Mouse (Mus musculus): ENCODE data around the gene Sipa1l1. TPM values are rescaled to one million over a fixed set of nuclear protein-coding genes. Genes with fewer than 3 reads are reported as not detected.

Sipa1l1 gene
- polyA plus RNA-seq, 1 experiment from 2014 or later = 34.5 TPM

GRCm38 (mm10) chr12:82364186-82364585 is 195.1 kb downstream of the Sipa1l1 start:
- H3K4me1 ChIP-seq = peaks cover 11% of the 10 kb centered on the region
- H3K9ac ChIP-seq = no peak overlapping the region
- H3K27me3 ChIP-seq = no peaks in the 10 kb centered on the region
- H3K4me3 ChIP-seq = no peak overlapping the region
- no peak overlapping the region for H3K4me2 ChIP-seq (replicated peaks)
- WGBS = 83% methylated on average over 7 of the region's 7 CpGs
- H3K36me3 ChIP-seq = peaks cover 8% of the 10 kb centered on the region
- no peaks in the 10 kb centered on the region for H3K9me3 ChIP-seq
- no peak overlapping the region for H3K27ac ChIP-seq
- ATAC-seq (ENCODE audit: low FRiP score, low read depth) = no peak

DNA sequence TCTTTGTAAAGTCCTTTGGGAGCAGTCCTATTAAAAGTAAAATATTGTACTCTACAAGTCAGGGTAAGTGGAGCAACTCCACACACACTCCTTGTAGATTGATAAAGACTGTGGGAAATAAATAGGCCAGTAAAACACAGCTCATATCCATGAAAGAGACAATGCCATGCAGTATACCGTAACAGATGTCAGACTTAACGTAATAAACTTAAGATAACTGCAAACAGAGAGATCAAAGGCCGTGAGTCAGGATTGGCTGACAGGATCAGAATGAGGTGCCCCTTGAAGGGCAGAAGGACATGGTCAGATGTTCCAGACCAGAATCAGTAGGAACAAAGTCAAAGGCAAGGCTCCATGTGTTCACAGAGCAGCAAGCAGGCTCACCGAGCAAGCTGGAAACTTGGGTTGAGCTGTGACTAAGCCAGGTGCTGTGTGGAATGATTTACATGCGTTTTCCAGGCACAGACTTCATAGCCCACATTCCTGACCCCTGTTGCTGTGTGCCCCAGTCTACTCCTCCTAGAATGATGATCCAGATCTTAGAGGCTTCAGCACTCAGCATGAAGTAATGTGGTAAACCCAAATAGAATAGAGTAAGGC is 196.3 kb downstream of the Sipa1l1 start:
- no peak overlapping the region for H3K4me2 ChIP-seq (replicated peaks)
- no peak for ATAC-seq (ENCODE audit: low FRiP score, low read depth)
- no peak overlapping the region for H3K9ac ChIP-seq
- WGBS = 28% methylated on average over 5 of the region's 5 CpGs
- 0 out of 2 replicates have a peak overlapping the region, but pooled peaks have one; percentile 6 for H3K27ac ChIP-seq
- no peak overlapping the region for H3K4me3 ChIP-seq
- peaks cover 8% of the 10 kb centered on the region for H3K36me3 ChIP-seq
- H3K4me1 ChIP-seq = peaks cover 11% of the 10 kb centered on the region
- no peaks in the 10 kb centered on the region for H3K27me3 ChIP-seq
- no peaks in the 10 kb centered on the region for H3K9me3 ChIP-seq

- Histone ChIP-seq H3K9ac (no peak overlapping the region), H3K4me2 (replicated peaks) (no peak overlapping the region), H3K9me3 (no peaks in the 10 kb centered on the region), H3K27ac (no peak overlapping the region), H3K27me3 (no peaks in the 10 kb centered on the region), H3K4me1 (peaks cover 15% of the 10 kb centered on the region), H3K4me3 (no peak overlapping the region), H3K36me3 (peaks cover 8% of the 10 kb centered on the region)
- WGBS = 81% methylated on average over 6 of the region's 6 CpGs
- no peak for ATAC-seq (ENCODE audit: low FRiP score, low read depth)
Observed at GRCm38 (mm10) chr12:82366754-82367153, 197.6 kb downstream of the Sipa1l1 start.

- no peak overlapping the region for H3K4me2 ChIP-seq (replicated peaks)
- H3K9me3 ChIP-seq = no peaks in the 10 kb centered on the region
- H3K27me3 ChIP-seq = no peaks in the 10 kb centered on the region
- H3K4me3 ChIP-seq = no peak overlapping the region
- peaks cover 18% of the 10 kb centered on the region for H3K4me1 ChIP-seq
- no peak overlapping the region for H3K9ac ChIP-seq
- peaks cover 8% of the 10 kb centered on the region; the same call in 1 of the 2 replicates for H3K36me3 ChIP-seq
- no peak for ATAC-seq (ENCODE audit: low FRiP score, low read depth)
- 95% methylated on average over 2 of the region's 2 CpGs for WGBS
- no peak overlapping the region for H3K27ac ChIP-seq
Observed at GRCm38 (mm10) chr12:82367345-82367744, 198.2 kb downstream of the Sipa1l1 start.

DNA sequence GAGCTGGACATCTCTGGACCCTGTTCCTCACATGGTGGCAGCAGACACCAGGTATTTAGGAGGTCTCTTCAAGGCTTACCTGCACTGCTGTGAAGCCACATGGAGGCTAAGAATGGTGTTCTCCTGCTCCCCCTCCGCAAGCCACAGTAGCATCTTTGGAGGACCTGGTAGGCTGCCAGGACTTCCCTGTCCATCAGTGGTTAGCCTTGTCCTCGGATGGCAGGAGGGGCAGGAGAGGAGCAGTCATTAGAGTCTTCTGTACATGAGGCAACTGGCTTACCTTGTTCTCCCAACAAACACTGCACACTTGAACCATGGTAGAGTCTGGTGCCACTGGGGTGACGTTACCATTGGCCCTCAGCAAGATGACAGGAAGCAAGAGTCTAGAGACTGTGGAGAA is 198.9 kb downstream of the Sipa1l1 start:
- Histone ChIP-seq H3K27me3 (no peaks in the 10 kb centered on the region), H3K4me1 (peaks cover 21% of the 10 kb centered on the region), H3K4me2 (replicated peaks) (no peak overlapping the region), H3K4me3 (no peak overlapping the region), H3K9me3 (no peaks in the 10 kb centered on the region), H3K36me3 (peaks cover 3% of the 10 kb centered on the region; the same call in 1 of the 2 replicates), H3K27ac (no peak overlapping the region), H3K9ac (no peak overlapping the region)
- no peak for ATAC-seq (ENCODE audit: low FRiP score, low read depth)
- WGBS = 83% methylated on average over 3 of the region's 3 CpGs

DNA sequence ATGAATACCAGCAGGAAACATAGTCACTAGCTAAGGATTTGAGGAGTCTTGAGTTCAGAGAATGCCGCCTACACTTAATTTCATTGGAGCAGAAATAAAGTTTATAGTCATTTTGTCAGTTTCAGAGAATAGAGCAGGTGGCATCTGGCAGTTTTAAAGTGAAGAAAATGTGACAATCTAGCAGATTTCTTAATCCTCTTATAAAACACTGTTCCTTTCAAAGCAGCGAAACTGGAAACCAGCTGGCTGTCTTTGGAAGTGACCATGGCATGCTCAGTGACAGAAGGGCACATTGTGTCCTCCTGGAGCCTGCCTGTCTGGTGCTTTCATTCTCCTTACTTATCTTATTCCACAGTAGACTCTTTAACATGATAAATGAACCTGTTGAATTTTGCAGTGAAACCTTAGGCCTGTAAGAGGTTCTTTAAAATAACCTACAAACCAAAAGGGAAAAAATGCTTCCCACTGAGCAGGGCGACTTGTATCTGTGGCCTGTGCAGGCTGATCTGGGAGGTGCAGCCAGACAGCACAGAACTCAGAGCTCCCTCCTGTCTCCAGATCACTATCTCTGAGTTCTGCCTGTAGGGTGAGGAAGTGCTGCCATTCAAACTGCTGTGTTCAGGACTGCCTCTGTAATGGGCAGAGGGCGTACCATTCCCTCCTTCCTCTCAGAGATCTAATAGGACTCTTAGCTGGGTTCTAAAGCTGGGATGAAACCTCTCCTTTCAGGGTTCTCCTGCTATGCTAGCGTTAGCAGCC is 200.5 kb downstream of the Sipa1l1 start:
- no peaks in the 10 kb centered on the region for H3K9me3 ChIP-seq
- peaks cover 36% of the 10 kb centered on the region for H3K4me1 ChIP-seq
- WGBS = 78% methylated on average over 5 of the region's 5 CpGs
- no peak overlapping the region for H3K4me2 ChIP-seq (replicated peaks)
- no peak overlapping the region for H3K9ac ChIP-seq
- H3K27me3 ChIP-seq = no peaks in the 10 kb centered on the region
- H3K4me3 ChIP-seq = no peak overlapping the region
- no peak for ATAC-seq (ENCODE audit: low FRiP score, low read depth)
- no peaks in the 10 kb centered on the region; the same call in 1 of the 2 replicates for H3K36me3 ChIP-seq
- H3K27ac ChIP-seq = no peak overlapping the region

DNA sequence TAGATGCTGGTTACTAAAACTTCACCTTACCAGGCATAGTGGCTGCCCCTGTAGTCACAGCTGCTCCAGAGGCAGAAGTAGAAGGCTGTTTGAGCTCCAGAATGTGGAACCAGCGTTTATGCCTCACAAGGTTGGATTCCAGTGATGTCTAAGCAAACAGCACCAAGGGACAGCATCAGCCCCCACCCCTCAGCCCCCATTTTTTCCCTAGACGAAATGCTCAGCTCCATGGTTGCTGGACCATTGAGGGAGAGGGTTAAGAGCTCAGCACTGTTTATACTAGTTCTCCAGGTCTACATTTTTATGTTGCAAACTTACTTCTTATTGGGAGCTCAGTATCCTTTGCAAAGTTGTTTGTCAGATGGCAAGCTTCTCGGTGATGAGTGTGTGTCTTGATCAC is 202.1 kb downstream of the Sipa1l1 start:
- no peak overlapping the region for H3K4me2 ChIP-seq (replicated peaks)
- peaks cover 31% of the 10 kb centered on the region for H3K4me1 ChIP-seq
- H3K27ac ChIP-seq = no peak overlapping the region
- no peaks in the 10 kb centered on the region for H3K9me3 ChIP-seq
- no peaks in the 10 kb centered on the region for H3K27me3 ChIP-seq
- peaks cover 6% of the 10 kb centered on the region for H3K36me3 ChIP-seq
- 67% methylated on average over 3 of the region's 3 CpGs for WGBS
- H3K9ac ChIP-seq = no peak overlapping the region
- no peak overlapping the region for H3K4me3 ChIP-seq
- ATAC-seq (ENCODE audit: low FRiP score, low read depth) = no peak

GRCm38 (mm10) chr12:82374020-82374419 is 204.9 kb downstream of the Sipa1l1 start:
- H3K4me2 ChIP-seq (replicated peaks) = no peak overlapping the region
- peak; percentile 57; the same call in 1 of the 2 replicates for ATAC-seq (ENCODE audit: low FRiP score, low read depth)
- peaks cover 27% of the 10 kb centered on the region for H3K4me1 ChIP-seq
- H3K27me3 ChIP-seq = no peaks in the 10 kb centered on the region
- peaks cover 6% of the 10 kb centered on the region for H3K36me3 ChIP-seq
- H3K27ac ChIP-seq = peak overlapping the region; percentile 86
- H3K9ac ChIP-seq = no peak overlapping the region
- H3K4me3 ChIP-seq = no peak overlapping the region
- H3K9me3 ChIP-seq = no peaks in the 10 kb centered on the region

DNA sequence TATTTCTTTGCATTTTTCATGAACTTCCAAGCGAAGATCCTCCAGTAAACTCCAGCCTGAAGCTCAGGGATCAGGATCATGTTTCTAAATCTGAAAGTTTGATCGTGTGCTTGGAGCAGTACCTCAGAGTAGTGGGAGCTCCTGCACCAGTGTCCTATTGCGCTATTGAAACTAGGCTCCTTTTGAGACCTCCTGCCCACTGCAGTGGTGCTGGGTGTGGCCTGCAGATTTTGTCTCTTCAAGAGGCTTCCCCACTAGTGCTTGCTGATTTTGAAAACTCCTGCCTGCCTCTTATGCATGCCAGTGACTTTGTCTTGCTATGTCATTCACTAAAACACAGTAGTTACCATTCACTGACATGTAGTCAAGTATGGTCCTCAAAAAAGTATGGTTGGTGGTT is 213.8 kb downstream of the Sipa1l1 start:
- no peak for ATAC-seq (ENCODE audit: low FRiP score, low read depth)
- H3K4me1 ChIP-seq = peaks cover 5% of the 10 kb centered on the region; the same call in 1 of the 2 replicates

GRCm38 (mm10) chr12:82384719-82385118 is 215.6 kb downstream of the Sipa1l1 start:
- WGBS = 92% methylated on average over 8 of the region's 8 CpGs
- Histone ChIP-seq H3K9me3 (no peaks in the 10 kb centered on the region), H3K4me1 (peaks cover 5% of the 10 kb centered on the region; the same call in 1 of the 2 replicates), H3K27me3 (no peaks in the 10 kb centered on the region), H3K4me3 (no peak overlapping the region), H3K27ac (no peak overlapping the region), H3K4me2 (replicated peaks) (no peak overlapping the region), H3K36me3 (peaks cover 29% of the 10 kb centered on the region), H3K9ac (no peak overlapping the region)
- ATAC-seq (ENCODE audit: low FRiP score, low read depth) = no peak

More for the DNA sequence above, 213.8 kb downstream of the Sipa1l1 start:
- no peak overlapping the region for H3K4me2 ChIP-seq (replicated peaks)
- 74% methylated on average over 3 of the region's 3 CpGs for WGBS
- H3K9ac ChIP-seq = no peak overlapping the region
- H3K36me3 ChIP-seq = peaks cover 29% of the 10 kb centered on the region
- no peaks in the 10 kb centered on the region for H3K27me3 ChIP-seq
- H3K4me3 ChIP-seq = no peak overlapping the region
- no peak overlapping the region for H3K27ac ChIP-seq
- no peaks in the 10 kb centered on the region for H3K9me3 ChIP-seq

GRCm38 (mm10) chr12:82387042-82387441 is 217.9 kb downstream of the Sipa1l1 start:
- Histone ChIP-seq H3K4me3 (no peak overlapping the region), H3K36me3 (peaks cover 23% of the 10 kb centered on the region), H3K9me3 (no peaks in the 10 kb centered on the region), H3K27ac (no peak overlapping the region), H3K27me3 (no peaks in the 10 kb centered on the region), H3K9ac (no peak overlapping the region), H3K4me2 (replicated peaks) (no peak overlapping the region), H3K4me1 (peaks cover 5% of the 10 kb centered on the region; the same call in 1 of the 2 replicates)
- 88% methylated on average over 3 of the region's 3 CpGs for WGBS
- no peak for ATAC-seq (ENCODE audit: low FRiP score, low read depth)

DNA sequence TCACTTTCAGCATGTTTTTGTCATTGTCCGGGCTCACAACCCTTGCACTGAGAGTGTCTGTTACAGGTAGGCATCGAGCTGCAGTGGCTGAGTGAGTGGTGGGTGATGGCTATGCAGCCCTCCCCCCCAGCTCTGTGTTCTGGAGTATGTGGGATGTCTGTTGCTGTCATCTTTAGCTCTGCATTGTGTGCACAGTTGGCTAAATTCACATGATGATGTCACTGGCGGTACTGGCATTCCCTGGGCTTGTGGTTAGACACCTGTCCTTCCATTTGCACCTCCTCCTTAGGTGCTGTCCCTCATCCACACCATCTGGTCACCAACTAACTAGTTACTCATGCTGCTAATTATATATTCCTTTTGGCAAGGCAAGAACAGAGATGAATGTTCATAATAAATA is 218.5 kb downstream of the Sipa1l1 start:
- Histone ChIP-seq H3K4me3 (no peak overlapping the region), H3K4me2 (replicated peaks) (no peak overlapping the region), H3K36me3 (peaks cover 23% of the 10 kb centered on the region), H3K4me1 (peaks cover under 1% of the 10 kb centered on the region; the same call in 1 of the 2 replicates), H3K27me3 (no peaks in the 10 kb centered on the region), H3K9me3 (no peaks in the 10 kb centered on the region), H3K9ac (no peak overlapping the region), H3K27ac (no peak overlapping the region)
- no peak for ATAC-seq (ENCODE audit: low FRiP score, low read depth)
- WGBS = 86% methylated on average over 3 of the region's 3 CpGs

Data from limb, embryonic 13.5 days (tissue).